In genomic region chr19:21785132-21785528, GRCm38 (mm10) we compare ENCODE assay signal across 9 mouse cellular contexts. TPM values are rescaled to one million over a fixed set of nuclear protein-coding genes. Genes with fewer than 3 reads are reported as not detected.
A peak's percentile ranks its signal among the peaks of the same experiment; 100 is the strongest.
DNase-seq lines count a peak whose midpoint lies in the region; ATAC-seq and TF ChIP-seq lines count a peak whose summit lies in the region.
"Had no signal": no experiment of that assay in that cellular context is flagged by ENCODE, and none has a peak within 500 bp of the region (broad histone marks: within the 10 kb centered on the region; RNA-seq: fewer than 3 reads in every experiment).

No protein-coding gene starts in this region.

- H3K27ac ChIP-seq in heart, embryonic 15.5 days = peak overlapping the region; percentile 62
- H3K27ac ChIP-seq in heart, adult 2 months = no peak overlapping the region
- peak overlapping the region; percentile 78; the same call in 1 of the 2 replicates for H3K27ac ChIP-seq in bone marrow, adult 2 months (ENCODE audit: control insufficient read depth, insufficient read depth, low read depth, low read length, poor library complexity)
- peak overlapping the region; percentile 98 for H3K27ac ChIP-seq in hindbrain, embryonic 12.5 days

- no peak overlapping the region for H3K4me3 ChIP-seq in heart, embryonic 15.5 days
- no peak overlapping the region for H3K4me3 ChIP-seq in heart, adult 2 months
- no peak overlapping the region for H3K4me3 ChIP-seq in bone marrow, adult 2 months (replicated peaks; ENCODE audit: control insufficient read depth, low read depth, low read length)
- peak overlapping the region; percentile 14; the same call in 1 of the 2 replicates for H3K4me3 ChIP-seq in hindbrain, embryonic 12.5 days

- H3K9me3 ChIP-seq in heart, embryonic 15.5 days (replicated peaks) = no peaks in the 10 kb centered on the region
- H3K9me3 ChIP-seq in hindbrain, embryonic 12.5 days (replicated peaks) = no peaks in the 10 kb centered on the region

- no peak for TF ChIP-seq CTCF in heart, adult 2 months (IDR thresholded peaks at IDR 0.05)
- no peak for TF ChIP-seq CTCF in bone marrow, adult 2 months (IDR thresholded peaks at IDR 0.05; ENCODE audit: control insufficient read depth, insufficient read depth, low read length)

- 28% methylated on average over 3 of the region's 3 CpGs for WGBS in heart, embryonic 15.5 days
- 24% methylated on average over 3 of the region's 3 CpGs for WGBS in heart, adult 2 months
- 3% methylated on average over 3 of the region's 3 CpGs for WGBS in bone marrow, adult 2 months
- WGBS in hindbrain, embryonic 12.5 days = 7% methylated on average over 3 of the region's 3 CpGs

- H3K79me2 ChIP-seq in heart, adult 2 months (replicated peaks; ENCODE audit: control insufficient read depth, insufficient read depth, low read length) = no peaks in the 10 kb centered on the region; the same call in 1 of the 2 replicates

- H3K4me1 ChIP-seq in heart, embryonic 15.5 days (replicated peaks) = peaks cover 52% of the 10 kb centered on the region
- peaks cover 5% of the 10 kb centered on the region for H3K4me1 ChIP-seq in heart, adult 2 months (ENCODE audit: control insufficient read depth, insufficient read depth, low read length)
- no peaks in the 10 kb centered on the region; the same call in 1 of the 2 replicates for H3K4me1 ChIP-seq in bone marrow, adult 2 months (ENCODE audit: control insufficient read depth, insufficient read depth, low read length)
- peaks cover 90% of the 10 kb centered on the region for H3K4me1 ChIP-seq in hindbrain, embryonic 12.5 days

- H3K4me2 ChIP-seq in heart, embryonic 15.5 days = peak overlapping the region; percentile 35
- peak overlapping the region; percentile 50 for H3K4me2 ChIP-seq in hindbrain, embryonic 12.5 days (replicated peaks)

- H3K9ac ChIP-seq in heart, embryonic 15.5 days = no peak overlapping the region; the same call in 1 of the 2 replicates
- H3K9ac ChIP-seq in heart, adult 2 months (ENCODE audit: low read depth, low read length) = no peak overlapping the region
- H3K9ac ChIP-seq in hindbrain, embryonic 12.5 days = peak overlapping the region; percentile 50

- H3K27me3 ChIP-seq in heart, embryonic 15.5 days = no peaks in the 10 kb centered on the region
- H3K27me3 ChIP-seq in heart, adult 2 months (ENCODE audit: control insufficient read depth, insufficient read depth, low read length) = no peaks in the 10 kb centered on the region
- H3K27me3 ChIP-seq in hindbrain, embryonic 12.5 days = no peaks in the 10 kb centered on the region

- TF ChIP-seq POLR2A in heart, adult 2 months (IDR thresholded peaks at IDR 0.05; ENCODE audit: insufficient read depth, low read depth, low read length) = no peak
- TF ChIP-seq POLR2A in bone marrow, adult 2 months (IDR thresholded peaks at IDR 0.05; ENCODE audit: borderline replicate concordance, control insufficient read depth, low read depth, low read length) = no peak

- no peaks in the 10 kb centered on the region for H3K36me3 ChIP-seq in heart, embryonic 15.5 days
- H3K36me3 ChIP-seq in heart, adult 2 months (ENCODE audit: control insufficient read depth, insufficient read depth, low read length) = peaks cover 4% of the 10 kb centered on the region
- no peaks in the 10 kb centered on the region for H3K36me3 ChIP-seq in hindbrain, embryonic 12.5 days

- no peak for DNase-seq in heart, adult 2 months
- peak; percentile 22 for DNase-seq in neural tube, embryonic 10.5 days (ENCODE audit: extremely low spot score, low spot score)
- DNase-seq in right cerebral cortex, postnatal 14 days = no peak
- no peak for DNase-seq in adrenal gland, postnatal 4 days (ENCODE audit: low spot score in 2 of 2)
- no peak for DNase-seq in kidney, postnatal 10 days

- no peak for TF ChIP-seq EP300 in heart, adult 2 months (IDR thresholded peaks at IDR 0.05; ENCODE audit: insufficient read depth, low read depth, low read length)

- intact Hi-C loops in heart, adult 2 months (cut with DNase I) = loop anchor here (2.0 kb wide), 1 partner anchor 14 kb away; no protein-coding TSS in a partner anchor

- ATAC-seq in heart, embryonic 15.5 days (replicated peaks; ENCODE audit: insufficient number of reproducible peaks, insufficient read depth, low FRiP score, low read depth) = no peak
- peak; percentile 12 for ATAC-seq in hindbrain, embryonic 12.5 days (ENCODE audit: low FRiP score)
- ATAC-seq: CD4-positive, CD25-positive, alpha-beta regulatory T cell, adult 4 months had no signal

RNA-seq across cellular contexts. Expression of gene Cemip2, which starts 7.0 kb away (rescaled TPM):
- 41.2 and 44.3 TPM in 2 replicates for polyA plus RNA-seq in heart, embryonic 15.5 days (2015; fragmentation: Nextera tagmentation; extraction: Ambion mirVana)
- total RNA-seq in heart, adult 2 months (2021) = 10 to 100 TPM; 10.7 to 11.7 TPM
- polyA plus RNA-seq in heart, adult 2 months (2012; rRNA removed) = 4.5 and 5.8 TPM in 2 replicates
- 1.8 and 6.9 TPM in 2 replicates for polyA plus RNA-seq in bone marrow, adult 2 months (2011; ENCODE audit: insufficient read depth, insufficient read length, low replicate concordance, missing spikeins)
- 90.3 and 92.0 TPM in 2 replicates for polyA plus RNA-seq in hindbrain, embryonic 12.5 days (2016; fragmentation: Nextera tagmentation; extraction: Ambion mirVana)
- 10 to 100 TPM; 27.1 to 29.9 TPM for total RNA-seq in adrenal gland, postnatal 4 days (2021)
